Mouse (Mus musculus): ENCODE measurements around the gene Gm15155. TPM values are rescaled to one million over a fixed set of nuclear protein-coding genes. Genes with fewer than 3 reads are reported as not detected.
A peak's percentile ranks its signal among the peaks of the same experiment; 100 is the strongest.
"Not testable (repeated sequence)": the region's sequence is repeated elsewhere in the genome, so short reads cannot be mapped to it uniquely, and the experiment has no call there.

Gene Gm15155
- polyA plus RNA-seq, 1 experiment = not detected

GRCm38 (mm10) chrX:155622961-155623599 lies 1.5 kb upstream of the Gm15155 start:
- H3K4me1 ChIP-seq (ENCODE audit: control insufficient read depth, insufficient read depth, low read length) = peaks cover 4% of the 10 kb centered on the region; the same call in 1 of the 2 replicates
- TF ChIP-seq CTCF (IDR thresholded peaks at IDR 0.05; ENCODE audit: insufficient read depth, low read depth, low read length) = no peak
- no peak for TF ChIP-seq POLR2A (IDR thresholded peaks at IDR 0.05; ENCODE audit: insufficient read depth, low read depth, low read length)
- WGBS = 34% methylated on average over 57 of the region's 69 CpGs
- H3K27ac ChIP-seq (ENCODE audit: insufficient read depth, low read depth, low read length) = peak overlapping the region; percentile 44; the same call in 1 of the 2 replicates
- H3K4me3 ChIP-seq (ENCODE audit: insufficient read depth, low read depth, low read length) = peak overlapping the region; percentile 68

GRCm38 (mm10) chrX:155623701-155624281 lies 750 bp upstream of the Gm15155 start, which contains the start of gene Ptchd1:
Gene Ptchd1, minus strand, starts transcription at chrX:155623814.
- peak within 1 kb of the TSS; percentile 68 for H3K4me3 ChIP-seq (ENCODE audit: insufficient read depth, low read depth, low read length)
- TF ChIP-seq POLR2A (IDR thresholded peaks at IDR 0.05; ENCODE audit: insufficient read depth, low read depth, low read length) (no peak), CTCF (IDR thresholded peaks at IDR 0.05; ENCODE audit: insufficient read depth, low read depth, low read length) (no peak)
- WGBS = 12% methylated on average over 34 of the region's 34 CpGs
- peak within 1 kb of the TSS; percentile 44; the same call in 1 of the 2 replicates for H3K27ac ChIP-seq (ENCODE audit: insufficient read depth, low read depth, low read length)
- peaks cover 4% of the 10 kb centered on the region; the same call in 1 of the 2 replicates for H3K4me1 ChIP-seq (ENCODE audit: control insufficient read depth, insufficient read depth, low read length)

GRCm38 (mm10) chrX:155624895-155625294 lies 354 bp downstream of the Gm15155 start:
- WGBS = 17% methylated on average over 15 of the region's 15 CpGs
- no peak overlapping the region for H3K27ac ChIP-seq (ENCODE audit: insufficient read depth, low read depth, low read length)
- H3K4me1 ChIP-seq (ENCODE audit: control insufficient read depth, insufficient read depth, low read length) = peaks cover 4% of the 10 kb centered on the region; the same call in 1 of the 2 replicates
- TF ChIP-seq CTCF (IDR thresholded peaks at IDR 0.05; ENCODE audit: insufficient read depth, low read depth, low read length) = no peak
- no peak for TF ChIP-seq POLR2A (IDR thresholded peaks at IDR 0.05; ENCODE audit: insufficient read depth, low read depth, low read length)
- H3K4me3 ChIP-seq (ENCODE audit: insufficient read depth, low read depth, low read length) = peak overlapping the region; percentile 68

GRCm38 (mm10) chrX:155625671-155626196 lies 1.2 kb downstream of the Gm15155 start:
- Histone ChIP-seq H3K4me3 (ENCODE audit: insufficient read depth, low read depth, low read length) (peak overlapping the region; percentile 34), H3K4me1 (ENCODE audit: control insufficient read depth, insufficient read depth, low read length) (peaks cover 4% of the 10 kb centered on the region; the same call in 1 of the 2 replicates), H3K27ac (ENCODE audit: insufficient read depth, low read depth, low read length) (no peak overlapping the region)
- whole genome bisulfite sequencing = 16% methylated on average over 13 of the region's 13 CpGs
- TF ChIP-seq POLR2A (IDR thresholded peaks at IDR 0.05; ENCODE audit: insufficient read depth, low read depth, low read length) (no peak), CTCF (IDR thresholded peaks at IDR 0.05; ENCODE audit: insufficient read depth, low read depth, low read length) (no peak)

GRCm38 (mm10) chrX:155643975-155644374 lies 19.4 kb downstream of the Gm15155 start:
- Histone ChIP-seq H3K4me1 (ENCODE audit: control insufficient read depth, insufficient read depth, low read length) (no peaks in the 10 kb centered on the region), H3K4me3 (ENCODE audit: insufficient read depth, low read depth, low read length) (no peak overlapping the region), H3K27ac (ENCODE audit: insufficient read depth, low read depth, low read length) (no peak overlapping the region)
- WGBS = 25% methylated on average over 1 of the region's 1 CpGs
- TF ChIP-seq CTCF (IDR thresholded peaks at IDR 0.05; ENCODE audit: insufficient read depth, low read depth, low read length) (no peak), POLR2A (IDR thresholded peaks at IDR 0.05; ENCODE audit: insufficient read depth, low read depth, low read length) (no peak)

GRCm38 (mm10) chrX:155645975-155646374 lies 21.4 kb downstream of the Gm15155 start:
- TF ChIP-seq CTCF (IDR thresholded peaks at IDR 0.05; ENCODE audit: insufficient read depth, low read depth, low read length) (no peak), POLR2A (IDR thresholded peaks at IDR 0.05; ENCODE audit: insufficient read depth, low read depth, low read length) (no peak)
- no peaks in the 10 kb centered on the region for H3K4me1 ChIP-seq (ENCODE audit: control insufficient read depth, insufficient read depth, low read length)
- H3K27ac ChIP-seq (ENCODE audit: insufficient read depth, low read depth, low read length) = no peak overlapping the region
- WGBS = 95% methylated on average over 3 of the region's 3 CpGs
- H3K4me3 ChIP-seq (ENCODE audit: insufficient read depth, low read depth, low read length) = no peak overlapping the region

GRCm38 (mm10) chrX:155657971-155658370 lies 33.4 kb downstream of the Gm15155 start:
- Histone ChIP-seq H3K4me1 (ENCODE audit: control insufficient read depth, insufficient read depth, low read length) (no peaks in the 10 kb centered on the region), H3K4me3 (ENCODE audit: insufficient read depth, low read depth, low read length) (no peak overlapping the region), H3K27ac (ENCODE audit: insufficient read depth, low read depth, low read length) (no peak overlapping the region)
- no peak for TF ChIP-seq POLR2A (IDR thresholded peaks at IDR 0.05; ENCODE audit: insufficient read depth, low read depth, low read length)
- TF ChIP-seq CTCF (IDR thresholded peaks at IDR 0.05; ENCODE audit: insufficient read depth, low read depth, low read length) = no peak
- WGBS = 84% methylated on average over 1 of the region's 1 CpGs

- not testable (repeated sequence) for H3K4me1 ChIP-seq (ENCODE audit: control insufficient read depth, insufficient read depth, low read length); H3K4me3 ChIP-seq (ENCODE audit: insufficient read depth, low read depth, low read length); H3K27ac ChIP-seq (ENCODE audit: insufficient read depth, low read depth, low read length)
- WGBS = 81% methylated on average over 1 of the region's 1 CpGs
Observed at GRCm38 (mm10) chrX:155690440-155690839, 65.9 kb downstream of the Gm15155 start.

GRCm38 (mm10) chrX:155724157-155724556 lies 99.6 kb downstream of the Gm15155 start:
- H3K4me3 ChIP-seq (ENCODE audit: insufficient read depth, low read depth, low read length) = no peak overlapping the region
- 83% methylated on average over 3 of the region's 3 CpGs for WGBS
- H3K4me1 ChIP-seq (ENCODE audit: control insufficient read depth, insufficient read depth, low read length) = no peaks in the 10 kb centered on the region
- TF ChIP-seq POLR2A (IDR thresholded peaks at IDR 0.05; ENCODE audit: insufficient read depth, low read depth, low read length) (no peak), CTCF (IDR thresholded peaks at IDR 0.05; ENCODE audit: insufficient read depth, low read depth, low read length) (no peak)
- H3K27ac ChIP-seq (ENCODE audit: insufficient read depth, low read depth, low read length) = no peak overlapping the region

All from olfactory bulb, adult 2 months (tissue).